Mouse (Mus musculus) CH12.LX (cell line): ENCODE measurements around the gene Astl.

Experiments
- MAX ChIP-seq: IDR thresholded peaks from 2 replicates; pipeline ENCODE4 v1.6.1; 2011; ENCODE audit warnings: low read length, improper control_type of control experiment
- POLR2A ChIP-seq: IDR thresholded peaks from 2 replicates; pipeline ENCODE4 v1.6.1; 2011; ENCODE audit warnings: low read depth, mild to moderate bottlenecking, improper control_type of control experiment, low read length
- USF1 ChIP-seq: IDR thresholded peaks from 2 replicates; pipeline ENCODE4 v1.6.1; 2014; ENCODE audit warnings: low read depth, mild to moderate bottlenecking, inconsistent platforms, low read length, improper control_type of control experiment

- TF ChIP-seq USF1: no peak
- no peak for TF ChIP-seq MAX
- TF ChIP-seq POLR2A: no peak
These were observed 46.2 kb upstream of the Astl start for GRCm38 (mm10) chr2:127292250-127292649.
